Mouse (Mus musculus) neural tube, embryonic 10.5 days (tissue): ENCODE measurements at regions not wholly inside any gene's neighbourhood (a gene's known extent, or its start where the extent isn't known, plus 50 kb on each side); places are given as distances from the start of the nearest gene placed in this dataset.
"Not testable (repeated sequence)": the region's sequence is repeated elsewhere in the genome, so short reads cannot be mapped to it uniquely, and the experiment has no call there.

ENCODE experiments used
- DNase-seq: peaks from one replicate; pipeline ENCODE4 v3.0.0-alpha.2; 2017; ENCODE audit warnings: low spot score; ENCODE audit errors: extremely low spot score

- no peak for DNase-seq
These were observed 826.2 kb upstream of the 4930452B06Rik start for GRCm38 (mm10) chr14:9492228-9492627.

- DNase-seq, result no peak
These were observed 822.5 kb upstream of the 4930452B06Rik start for GRCm38 (mm10) chr14:9488585-9488984.

GRCm38 (mm10) chr14:9478981-9479380 is 812.9 kb upstream of the 4930452B06Rik start:
- DNase-seq, result no peak

GRCm38 (mm10) chr14:9475169-9475568 is 809.1 kb upstream of the 4930452B06Rik start:
- DNase-seq, result no peak

- DNase-seq, result no peak
These were observed 803.6 kb upstream of the 4930452B06Rik start for GRCm38 (mm10) chr14:9469686-9470085.

GRCm38 (mm10) chr14:9468654-9469053 is 802.6 kb upstream of the 4930452B06Rik start:
- no peak for DNase-seq

GRCm38 (mm10) chr14:9467690-9468458 is 801.8 kb upstream of the 4930452B06Rik start:
- no peak for DNase-seq

GRCm38 (mm10) chr14:9460006-9460405 is 794.0 kb upstream of the 4930452B06Rik start:
- no peak for DNase-seq

- DNase-seq, result no peak
These were observed 792.8 kb upstream of the 4930452B06Rik start for GRCm38 (mm10) chr14:9458856-9459255.

- DNase-seq, result peak; percentile 25
These were observed 791.9 kb upstream of the 4930452B06Rik start for GRCm38 (mm10) chr14:9457801-9458495.

- no peak for DNase-seq
These were observed 789.9 kb upstream of the 4930452B06Rik start for GRCm38 (mm10) chr14:9455986-9456385.

- DNase-seq, result no peak
These were observed 783.9 kb upstream of the 4930452B06Rik start for GRCm38 (mm10) chr14:9449942-9450341.

- no peak for DNase-seq
These were observed 771.9 kb upstream of the 4930452B06Rik start for GRCm38 (mm10) chr14:9437896-9438295.

GRCm38 (mm10) chr14:9435136-9435535 is 769.1 kb upstream of the 4930452B06Rik start:
- no peak for DNase-seq

- no peak for DNase-seq
These were observed 767.1 kb upstream of the 4930452B06Rik start for GRCm38 (mm10) chr14:9433081-9433590.

- DNase-seq, result no peak
These were observed 765.8 kb upstream of the 4930452B06Rik start for GRCm38 (mm10) chr14:9431798-9432197.

GRCm38 (mm10) chr14:9411822-9412403 is 745.9 kb upstream of the 4930452B06Rik start:
- DNase-seq, result no peak

- DNase-seq, result no peak
These were observed 737.6 kb upstream of the 4930452B06Rik start for GRCm38 (mm10) chr14:9403688-9404087.

GRCm38 (mm10) chr14:9400861-9401260 is 734.8 kb upstream of the 4930452B06Rik start:
- DNase-seq, result no peak

- DNase-seq, result peak; percentile 73
These were observed 727.3 kb upstream of the 4930452B06Rik start for GRCm38 (mm10) chr14:9393271-9393771.

- DNase-seq, result not testable (repeated sequence)
These were observed 724.0 kb upstream of the 4930452B06Rik start for GRCm38 (mm10) chr14:9389878-9390536.
